Mouse (Mus musculus): Measurements from ENCODE around the gene Gtf3c4.

Gtf3c4 gene

DNA sequence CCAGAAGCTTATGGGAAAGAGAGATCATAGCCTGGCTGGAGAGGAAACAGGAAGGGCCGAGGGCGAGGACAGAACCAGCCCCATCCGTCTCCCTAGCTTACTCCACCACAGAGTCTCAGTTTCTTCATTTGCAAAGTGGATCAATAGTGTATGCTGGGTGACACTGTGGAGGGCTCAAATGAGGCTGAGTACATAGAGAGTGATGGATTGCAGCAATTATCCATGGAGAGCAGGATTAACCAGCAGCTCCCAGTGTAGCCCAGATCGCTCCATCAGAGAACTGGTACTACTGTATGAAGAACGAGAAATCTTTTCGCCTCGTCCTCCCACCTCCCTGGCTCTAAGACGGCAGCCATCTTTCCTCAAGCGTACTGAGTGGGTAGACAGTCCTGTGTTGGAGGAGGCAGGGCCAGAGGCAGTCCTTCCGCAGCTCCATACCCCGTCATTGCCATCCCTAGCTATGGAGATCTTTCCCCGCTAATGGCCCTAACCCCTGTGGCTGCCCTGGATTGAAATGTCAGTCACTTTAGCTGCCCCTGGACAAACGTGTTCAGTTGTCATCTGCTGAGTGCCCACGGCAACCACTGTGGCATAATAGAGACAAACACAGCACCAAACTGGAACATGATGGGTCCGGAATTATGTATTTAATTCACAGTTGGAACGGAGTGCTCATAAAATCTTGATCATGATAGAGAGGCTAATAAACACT lies 53.6 kb downstream of the Gtf3c4 start:
- DNase-seq (ENCODE audit: low read depth, low spot score), result no peak

DNA sequence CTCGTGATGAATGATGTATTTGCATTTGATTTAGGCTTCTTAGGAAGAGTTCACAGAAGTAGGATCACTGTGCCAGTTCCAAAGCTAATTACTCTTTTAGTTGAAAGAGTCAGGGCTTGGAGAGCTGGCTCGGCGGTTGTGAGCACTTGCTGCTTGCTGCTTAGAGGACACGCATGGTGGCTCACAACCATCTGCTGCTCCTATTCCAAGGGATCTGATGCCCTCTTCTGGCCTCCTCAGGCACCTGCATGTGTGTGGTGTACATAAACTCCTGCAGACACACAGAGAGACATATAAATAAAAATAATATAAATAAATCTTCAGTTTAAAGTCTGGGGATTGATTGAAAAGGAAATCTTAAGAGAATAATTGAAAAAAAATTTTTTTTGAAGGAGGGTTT lies 58.9 kb downstream of the Gtf3c4 start:
- no peak for DNase-seq (ENCODE audit: low read depth, low spot score)
- no peaks in the 10 kb centered on the region for H3K36me3 ChIP-seq (ENCODE audit: control insufficient read depth, insufficient read depth, low read length, poor library complexity, severe bottlenecking)
- no peaks in the 10 kb centered on the region for H3K27me3 ChIP-seq (ENCODE audit: control insufficient read depth, insufficient read depth, low read length, poor library complexity, severe bottlenecking)

More for the DNA sequence above, 53.6 kb downstream of the Gtf3c4 start:
- Histone ChIP-seq H3K27me3 (ENCODE audit: control insufficient read depth, insufficient read depth, low read length, poor library complexity, severe bottlenecking) (no peaks in the 10 kb centered on the region), H3K36me3 (ENCODE audit: control insufficient read depth, insufficient read depth, low read length, poor library complexity, severe bottlenecking) (no peaks in the 10 kb centered on the region)

DNA sequence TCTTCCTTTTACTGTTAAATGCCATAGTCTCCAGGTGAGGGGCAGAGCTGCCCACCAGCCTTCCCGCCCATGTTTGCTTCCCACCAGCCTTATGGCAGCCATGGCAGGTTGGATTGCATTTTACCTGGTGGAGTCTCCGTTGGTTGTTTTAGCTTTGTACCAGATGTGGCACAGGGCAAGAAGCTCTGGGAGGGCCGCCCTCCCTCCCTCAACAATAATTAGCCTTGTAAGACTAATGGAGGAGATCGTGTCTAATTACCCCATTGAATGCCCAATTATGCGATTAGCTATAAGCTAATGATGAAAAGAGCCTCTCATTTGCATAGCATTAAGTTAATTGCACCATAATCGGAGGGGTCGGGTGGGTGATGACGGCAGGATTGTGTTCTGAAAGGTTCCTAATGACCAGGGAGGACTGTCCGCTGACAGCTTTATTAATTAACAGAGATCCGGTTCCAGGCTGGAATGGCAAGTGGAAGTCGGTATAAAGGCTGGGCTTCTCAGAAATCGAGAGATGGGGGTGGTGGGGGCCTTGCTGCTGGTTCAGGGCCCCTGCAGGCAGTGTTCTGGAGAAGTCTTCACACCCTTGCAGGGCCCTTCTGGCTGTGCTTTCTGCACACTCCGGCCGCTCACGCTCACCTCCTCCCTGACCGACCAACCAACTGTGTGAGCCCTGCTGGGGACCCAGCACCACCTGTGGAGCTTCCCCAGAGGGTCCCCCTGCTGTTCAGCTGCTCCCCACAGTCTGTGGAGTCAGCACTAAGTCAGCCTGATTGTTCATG lies 60.0 kb downstream of the Gtf3c4 start:
- no peaks in the 10 kb centered on the region for H3K27me3 ChIP-seq (ENCODE audit: control insufficient read depth, insufficient read depth, low read length, poor library complexity, severe bottlenecking)
- no peaks in the 10 kb centered on the region for H3K36me3 ChIP-seq (ENCODE audit: control insufficient read depth, insufficient read depth, low read length, poor library complexity, severe bottlenecking)
- DNase-seq (ENCODE audit: low read depth, low spot score), result no peak

DNA sequence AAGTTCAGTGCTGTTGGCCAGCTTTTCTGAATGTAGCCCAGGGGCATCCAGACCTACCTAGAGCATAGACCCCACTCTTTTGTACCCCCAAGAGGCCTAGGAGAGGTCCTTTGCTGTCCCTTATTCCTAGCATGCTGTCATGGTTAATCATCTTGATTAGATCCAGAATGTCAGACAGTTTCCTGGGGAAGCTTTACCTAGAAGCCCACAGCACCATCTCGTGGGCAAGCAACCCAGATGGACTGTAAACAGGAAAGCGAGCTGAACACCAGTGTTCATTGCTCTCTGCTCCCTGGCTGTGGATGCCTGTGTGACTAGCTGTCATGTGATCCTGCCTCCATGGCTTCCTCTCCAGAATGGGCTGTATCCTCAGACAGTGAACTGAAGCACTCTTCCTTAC lies 63.4 kb downstream of the Gtf3c4 start:
- H3K36me3 ChIP-seq (ENCODE audit: control insufficient read depth, insufficient read depth, low read length, poor library complexity, severe bottlenecking), result no peaks in the 10 kb centered on the region
- no peak for DNase-seq (ENCODE audit: low read depth, low spot score)
- no peaks in the 10 kb centered on the region for H3K27me3 ChIP-seq (ENCODE audit: control insufficient read depth, insufficient read depth, low read length, poor library complexity, severe bottlenecking)

DNA sequence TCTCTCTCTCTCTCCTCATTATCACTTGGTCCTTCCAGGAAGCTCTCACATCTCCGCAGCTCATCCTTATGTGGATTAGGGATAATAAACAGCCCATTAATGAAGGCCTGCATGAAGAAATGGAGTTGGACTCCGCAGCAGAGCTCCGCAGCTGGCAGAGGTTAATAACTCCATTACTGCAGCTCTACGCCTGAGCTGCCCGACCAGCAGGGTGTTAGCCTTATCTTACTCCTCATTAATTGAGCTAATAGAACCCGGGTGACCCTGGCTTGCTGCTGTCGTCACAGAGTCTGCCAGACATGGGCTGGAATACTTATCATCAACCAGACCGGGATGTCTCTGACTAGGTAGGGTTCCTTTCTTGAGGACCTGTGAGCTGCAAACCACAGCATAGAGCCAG lies 66.1 kb downstream of the Gtf3c4 start:
- H3K36me3 ChIP-seq (ENCODE audit: control insufficient read depth, insufficient read depth, low read length, poor library complexity, severe bottlenecking), result no peaks in the 10 kb centered on the region

More for the DNA sequence above, 66.1 kb downstream of the Gtf3c4 start:
- no peak for DNase-seq (ENCODE audit: low read depth, low spot score)
- no peaks in the 10 kb centered on the region for H3K27me3 ChIP-seq (ENCODE audit: control insufficient read depth, insufficient read depth, low read length, poor library complexity, severe bottlenecking)
